Mouse (Mus musculus): Measurements from ENCODE around the gene Amy2a1. TPM values are rescaled to one million over a fixed set of nuclear protein-coding genes. Genes with fewer than 3 reads are reported as not detected.
"Not testable (repeated sequence)": the region's sequence is repeated elsewhere in the genome, so short reads cannot be mapped to it uniquely, and the experiment has no call there.

The Amy2a1 gene
- polyA plus RNA-seq (2011; ENCODE audit: insufficient read depth, insufficient read length, low replicate concordance, missing spikeins): not detected in 2 replicates

DNA sequence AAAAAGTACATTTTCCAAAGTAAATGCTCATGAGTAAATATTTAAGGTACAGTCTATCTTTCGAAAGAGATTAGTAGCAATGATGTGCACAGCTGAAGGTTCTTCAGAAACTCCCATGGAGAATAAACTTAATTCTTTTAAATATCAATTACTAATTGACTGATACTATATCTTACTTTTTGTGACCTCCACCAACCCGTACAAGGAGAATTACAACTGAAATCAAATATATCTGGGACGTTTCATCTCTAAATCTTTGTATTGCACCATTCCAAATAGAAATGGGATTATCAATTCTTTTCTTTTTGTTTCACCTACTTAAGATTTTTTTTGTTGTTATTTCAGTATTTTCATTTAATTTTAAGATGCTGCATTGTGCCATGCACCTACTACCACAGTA is at the start of gene Amy2a1:
Gene Amy2a1, minus strand, starts transcription at position 101 of the 400 bp plus-strand sequence.
- 75% methylated on average over 3 of the region's 3 CpGs for WGBS
- H3K4me3 ChIP-seq (replicated peaks; ENCODE audit: control insufficient read depth, low read depth, low read length); H3K4me1 ChIP-seq (ENCODE audit: control insufficient read depth, insufficient read depth, low read length); H3K27ac ChIP-seq (ENCODE audit: control insufficient read depth, insufficient read depth, low read depth, low read length, poor library complexity): not testable (repeated sequence)

- no peaks in the 10 kb centered on the region for H3K4me1 ChIP-seq (ENCODE audit: control insufficient read depth, insufficient read depth, low read length)
- WGBS: 76% methylated on average over 4 of the region's 4 CpGs
- H3K4me3 ChIP-seq (replicated peaks; ENCODE audit: control insufficient read depth, low read depth, low read length): no peak overlapping the region
- TF ChIP-seq POLR2A (IDR thresholded peaks at IDR 0.05; ENCODE audit: borderline replicate concordance, control insufficient read depth, low read depth, low read length) (no peak), CTCF (IDR thresholded peaks at IDR 0.05; ENCODE audit: control insufficient read depth, insufficient read depth, low read length) (no peak)
- no peak overlapping the region for H3K27ac ChIP-seq (ENCODE audit: control insufficient read depth, insufficient read depth, low read depth, low read length, poor library complexity)
Observed at GRCm38 (mm10) chr3:113574578-113574977, 42.4 kb upstream of the Amy2a1 start.

GRCm38 (mm10) chr3:113574138-113574537 is 41.9 kb upstream of the Amy2a1 start:
- WGBS: 73% methylated on average over 2 of the region's 2 CpGs
- Histone ChIP-seq H3K4me3 (replicated peaks; ENCODE audit: control insufficient read depth, low read depth, low read length) (no peak overlapping the region), H3K4me1 (ENCODE audit: control insufficient read depth, insufficient read depth, low read length) (no peaks in the 10 kb centered on the region), H3K27ac (ENCODE audit: control insufficient read depth, insufficient read depth, low read depth, low read length, poor library complexity) (no peak overlapping the region)
- TF ChIP-seq CTCF (IDR thresholded peaks at IDR 0.05; ENCODE audit: control insufficient read depth, insufficient read depth, low read length): no peak
- no peak for TF ChIP-seq POLR2A (IDR thresholded peaks at IDR 0.05; ENCODE audit: borderline replicate concordance, control insufficient read depth, low read depth, low read length)

DNA sequence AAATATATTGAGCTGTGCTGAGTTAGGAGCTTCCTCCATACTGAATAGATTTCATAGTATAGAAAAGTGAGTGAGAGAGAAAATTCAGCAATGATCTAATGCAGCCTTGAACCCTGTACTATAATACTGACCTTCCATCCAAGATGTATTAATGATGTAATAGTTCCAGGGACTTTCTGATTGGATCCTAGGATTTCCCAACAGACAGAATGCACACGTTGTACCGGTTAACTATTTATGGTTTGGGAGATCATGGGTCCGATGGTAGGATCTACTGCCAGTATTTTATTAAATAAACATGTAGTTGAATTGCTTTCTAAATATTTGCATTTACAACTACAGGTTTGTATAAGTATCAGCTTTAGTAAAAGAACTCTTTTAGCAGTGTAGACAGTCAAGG is 39.9 kb upstream of the Amy2a1 start:
- Histone ChIP-seq H3K4me1 (ENCODE audit: control insufficient read depth, insufficient read depth, low read length) (no peaks in the 10 kb centered on the region), H3K4me3 (replicated peaks; ENCODE audit: control insufficient read depth, low read depth, low read length) (no peak overlapping the region), H3K27ac (ENCODE audit: control insufficient read depth, insufficient read depth, low read depth, low read length, poor library complexity) (no peak overlapping the region)
- WGBS: 72% methylated on average over 3 of the region's 3 CpGs
- no peak for TF ChIP-seq POLR2A (IDR thresholded peaks at IDR 0.05; ENCODE audit: borderline replicate concordance, control insufficient read depth, low read depth, low read length)
- no peak for TF ChIP-seq CTCF (IDR thresholded peaks at IDR 0.05; ENCODE audit: control insufficient read depth, insufficient read depth, low read length)

DNA sequence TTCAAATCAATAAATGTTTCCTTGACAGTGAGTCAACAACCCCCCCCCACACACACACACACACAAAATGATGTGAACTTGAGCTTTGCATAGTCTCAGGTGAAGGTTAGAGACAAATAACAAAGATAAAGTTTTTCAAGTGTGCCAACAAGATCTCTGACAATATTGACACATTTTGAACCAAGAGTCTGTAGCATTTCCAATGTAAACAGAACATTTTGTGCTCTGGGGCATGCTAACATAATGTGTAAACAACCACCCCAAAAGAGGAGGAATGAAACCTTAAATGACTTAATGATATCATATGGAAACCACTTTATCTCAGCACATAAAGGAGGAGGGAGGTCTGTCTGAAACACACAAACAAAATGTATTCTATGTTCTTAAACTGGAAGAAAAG is 7.5 kb upstream of the Amy2a1 start:
- H3K4me3 ChIP-seq (replicated peaks; ENCODE audit: control insufficient read depth, low read depth, low read length): no peak overlapping the region
- H3K4me1 ChIP-seq (ENCODE audit: control insufficient read depth, insufficient read depth, low read length): no peaks in the 10 kb centered on the region
- TF ChIP-seq POLR2A (IDR thresholded peaks at IDR 0.05; ENCODE audit: borderline replicate concordance, control insufficient read depth, low read depth, low read length) (no peak), CTCF (IDR thresholded peaks at IDR 0.05; ENCODE audit: control insufficient read depth, insufficient read depth, low read length) (no peak)
- no peak overlapping the region for H3K27ac ChIP-seq (ENCODE audit: control insufficient read depth, insufficient read depth, low read depth, low read length, poor library complexity)

Other genes with a start within 250 kb of the Amy2a1 start
- gene Amy2a4, start 241.0 kb downstream of the Amy2a1 start, polyA plus RNA-seq (2011; ENCODE audit: insufficient read depth, insufficient read length, low replicate concordance, missing spikeins): not detected in 2 replicates
- not detected in 2 replicates for gene Amy2a3, start 208.4 kb downstream of the Amy2a1 start, polyA plus RNA-seq (2011; ENCODE audit: insufficient read depth, insufficient read length, low replicate concordance, missing spikeins)
- gene Amy2a2, start 175.8 kb downstream of the Amy2a1 start, polyA plus RNA-seq (2011; ENCODE audit: insufficient read depth, insufficient read length, low replicate concordance, missing spikeins): not detected in 2 replicates
- gene Amy1, start 74.3 kb upstream of the Amy2a1 start, polyA plus RNA-seq (2011; ENCODE audit: insufficient read depth, insufficient read length, low replicate concordance, missing spikeins): 2.2 and 2.3 TPM in 2 replicates
- gene Rnpc3, start 97.7 kb upstream of the Amy2a1 start, polyA plus RNA-seq (2011; ENCODE audit: insufficient read depth, insufficient read length, low replicate concordance, missing spikeins): 9.6 and 10.8 TPM in 2 replicates